Mouse (Mus musculus) gonadal fat pad, adult 2 months (tissue): ENCODE results near the gene Prdm5. TPM values are rescaled to one million over a fixed set of nuclear protein-coding genes. Genes with fewer than 3 reads are reported as not detected.

Experiments
- DNase-seq: peaks from one replicate; pipeline ENCODE4 v3.0.0-alpha.2; 2012; ENCODE audit warnings: low read depth
- polyA plus RNA-seq: library from polyadenylated mRNA; depleted of rRNA; stranded (reverse); fragments of >200 nt; gene quantifications from 2 replicates; pipeline ENCODE4 v1.2.3, GENCODE M21; 2012; rRNA removed

The Prdm5 gene
- polyA plus RNA-seq: 1.8 and 2.0 TPM in 2 replicates

DNA sequence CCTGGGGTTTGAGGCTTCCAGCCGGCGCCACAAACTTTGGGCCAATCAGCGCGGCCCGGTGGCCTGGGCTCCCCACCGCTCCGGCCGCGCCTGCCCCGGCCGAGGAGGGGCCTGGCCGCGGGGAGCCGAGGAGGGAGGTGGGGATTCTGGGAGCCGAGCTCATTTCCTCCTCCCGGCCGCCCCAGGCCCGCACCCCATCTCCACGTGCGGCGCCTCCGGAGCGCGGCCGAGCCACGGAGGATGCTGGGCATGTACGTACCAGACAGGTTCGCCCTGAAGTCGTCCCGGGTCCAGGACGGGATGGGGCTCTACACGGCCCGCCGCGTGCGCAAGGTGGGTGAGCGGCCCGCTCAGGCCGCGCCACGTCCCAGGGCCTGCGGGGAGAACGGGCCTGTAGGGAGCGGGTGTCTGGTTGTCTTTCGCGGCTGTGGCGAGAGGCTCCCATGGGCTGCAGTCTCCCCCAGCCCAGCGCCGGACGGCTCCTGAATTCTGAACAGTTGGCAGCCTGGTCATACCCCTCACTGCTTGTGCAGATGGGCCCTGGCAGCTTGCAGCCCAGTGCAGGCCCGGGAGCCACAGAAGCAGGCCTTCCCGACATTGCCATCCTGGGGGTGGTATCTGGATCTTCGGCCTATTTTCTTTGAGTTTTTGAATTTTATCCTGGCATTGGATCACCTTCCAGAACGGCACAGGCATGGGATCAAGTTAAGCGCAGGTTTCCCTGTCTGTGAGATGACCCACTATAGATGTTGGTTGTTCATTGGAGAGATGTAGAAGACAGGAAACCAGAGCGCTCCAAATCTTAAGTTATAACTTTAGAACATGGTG is at the start of gene Prdm5:
Gene Prdm5, plus strand, starts transcription at position 128 of the 828 bp plus-strand sequence.
- DNase-seq: no peak

DNA sequence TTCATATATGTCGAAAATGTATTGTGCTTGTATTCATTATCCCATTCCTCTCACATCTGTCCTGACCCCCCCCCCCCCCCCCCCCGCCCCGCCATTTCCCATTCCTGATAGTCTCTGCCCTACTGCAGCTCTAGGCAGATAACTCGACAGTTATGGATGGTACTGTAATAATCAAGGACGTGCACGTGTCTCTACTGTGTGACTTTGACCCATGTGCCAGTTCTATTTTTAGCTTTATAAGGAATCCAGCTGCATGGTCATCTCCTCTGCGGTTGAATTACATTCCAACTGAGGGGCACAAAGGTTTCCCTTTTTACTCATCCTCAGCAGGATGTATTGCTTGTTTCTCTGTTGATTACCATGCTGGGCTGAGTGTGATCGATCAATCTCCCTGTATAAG is 39.3 kb upstream of the Prdm5 start:
- DNase-seq: no peak

DNA sequence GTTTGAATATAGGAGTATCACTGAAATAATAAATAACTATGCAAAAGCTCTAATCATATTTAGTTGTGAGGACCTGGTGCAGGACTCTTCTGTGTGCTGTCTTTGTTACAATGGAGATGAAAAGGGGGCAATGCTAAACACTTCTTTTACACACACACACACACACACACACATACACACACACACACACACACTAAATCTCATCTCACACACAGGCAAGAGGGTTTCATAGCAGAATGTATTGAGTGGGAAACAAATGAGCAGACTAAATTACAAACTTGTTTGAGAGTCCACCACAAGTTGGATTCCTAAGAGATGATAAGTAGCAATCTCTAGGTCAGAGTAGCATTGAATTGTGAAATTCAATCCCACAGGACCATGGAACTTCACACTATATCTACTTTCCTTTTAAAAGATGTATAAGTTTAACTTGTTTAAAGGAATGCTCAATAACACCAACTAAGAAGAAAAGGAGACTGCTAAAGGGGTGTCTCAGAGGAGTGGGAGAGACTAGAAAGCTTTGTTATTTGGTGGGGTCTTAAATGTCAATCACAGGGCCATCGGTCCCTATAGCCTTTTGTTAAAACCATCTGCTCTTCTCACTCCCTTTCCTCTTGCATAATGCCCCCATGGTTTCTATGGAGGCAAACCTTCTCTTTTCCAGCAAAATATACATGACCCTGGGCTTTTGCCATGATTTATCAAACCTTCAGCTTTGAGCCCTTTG is 35.5 kb upstream of the Prdm5 start:
- no peak for DNase-seq

DNA sequence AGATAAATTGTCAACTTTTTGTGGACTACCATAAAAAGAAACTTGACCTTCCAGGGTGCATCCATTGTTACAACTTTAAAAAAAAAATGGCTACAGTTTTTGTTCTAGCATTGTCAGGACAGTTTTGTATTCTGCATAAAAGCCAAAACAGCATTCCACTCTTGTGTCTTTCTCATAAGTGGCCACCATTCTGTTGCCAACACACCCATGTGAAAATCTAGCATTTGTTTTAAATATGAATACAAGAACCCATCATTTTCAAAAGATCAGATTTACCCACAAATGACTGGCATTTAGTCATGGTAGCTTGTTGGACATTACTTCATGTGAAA is 35.0 kb upstream of the Prdm5 start:
- DNase-seq: no peak

DNA sequence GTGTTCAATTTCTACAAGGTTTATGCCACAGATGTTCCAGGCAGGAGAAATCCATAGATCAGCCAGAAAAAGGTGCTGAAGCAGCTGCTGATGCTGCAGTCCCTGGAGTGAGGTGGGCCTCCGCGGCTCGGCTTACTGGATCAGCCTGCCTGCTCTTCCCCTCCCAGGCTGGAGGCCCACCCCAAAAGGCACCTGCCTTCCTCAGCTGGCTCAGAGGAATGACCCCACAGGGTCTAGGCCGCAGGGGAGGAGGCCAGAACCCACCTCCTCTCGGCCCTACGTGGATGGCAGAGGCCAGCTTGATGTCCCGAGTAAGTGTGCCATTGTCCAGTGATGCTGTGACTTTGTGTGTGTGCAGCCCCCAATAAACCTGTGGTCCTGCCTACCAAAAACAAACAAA is 20.6 kb upstream of the Prdm5 start:
- DNase-seq: no peak

DNA sequence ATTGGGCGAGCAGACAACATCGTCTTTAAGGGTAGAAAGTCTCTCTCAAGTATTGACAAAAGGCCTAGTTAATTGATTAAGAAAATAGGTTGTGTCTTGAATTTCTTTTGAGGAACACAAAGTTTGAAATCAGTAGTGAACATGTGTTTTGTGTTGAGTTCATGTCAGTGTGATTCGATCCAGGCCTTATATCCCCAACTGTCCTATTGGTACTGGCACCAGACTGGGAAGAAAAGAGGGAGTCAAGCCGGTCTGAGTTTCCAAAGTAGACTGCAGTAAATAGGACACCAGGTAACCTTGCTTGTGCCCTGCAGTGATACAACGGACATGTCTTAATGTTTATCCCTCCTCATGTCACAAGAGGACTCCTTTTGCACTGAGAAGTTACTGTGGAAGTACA is 19.6 kb upstream of the Prdm5 start:
- no peak for DNase-seq

DNA sequence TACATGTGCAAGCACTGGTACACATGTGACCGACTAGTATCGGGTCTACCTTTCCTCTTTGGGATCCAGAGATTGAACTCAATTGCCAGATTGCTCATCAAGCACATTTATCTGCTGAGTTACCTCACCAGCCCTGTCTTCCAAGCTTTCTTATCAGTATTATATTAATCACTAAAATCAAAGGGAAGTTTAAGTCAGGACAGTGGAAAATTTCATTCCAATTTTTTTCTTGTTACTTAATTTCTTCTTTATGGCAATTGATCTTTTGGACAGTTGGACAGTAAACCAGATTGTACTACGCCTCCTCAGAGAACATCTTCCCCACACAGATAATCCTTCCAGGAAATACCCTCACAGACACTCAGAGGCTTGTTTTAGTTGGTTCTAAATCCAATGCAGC is 18.7 kb upstream of the Prdm5 start:
- DNase-seq: no peak

DNA sequence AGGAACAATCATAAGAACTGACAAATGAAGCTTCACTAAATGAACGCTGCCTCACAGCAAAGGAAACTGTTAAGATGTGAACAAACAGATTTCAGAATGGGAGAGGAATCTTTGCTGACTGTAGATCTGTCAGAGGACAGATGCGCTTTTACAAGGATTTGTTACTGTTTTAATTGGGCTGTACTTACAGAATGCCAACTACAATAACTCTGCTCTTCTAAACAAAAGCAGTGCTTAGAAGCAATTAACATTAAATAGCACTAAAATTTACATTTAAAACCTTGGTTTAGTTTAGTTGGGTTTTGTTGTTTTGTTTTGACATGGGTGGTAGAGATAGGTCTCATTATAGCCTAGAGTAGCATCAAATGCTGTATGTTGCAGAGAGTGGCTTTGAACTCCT is 14.3 kb upstream of the Prdm5 start:
- DNase-seq: no peak

DNA sequence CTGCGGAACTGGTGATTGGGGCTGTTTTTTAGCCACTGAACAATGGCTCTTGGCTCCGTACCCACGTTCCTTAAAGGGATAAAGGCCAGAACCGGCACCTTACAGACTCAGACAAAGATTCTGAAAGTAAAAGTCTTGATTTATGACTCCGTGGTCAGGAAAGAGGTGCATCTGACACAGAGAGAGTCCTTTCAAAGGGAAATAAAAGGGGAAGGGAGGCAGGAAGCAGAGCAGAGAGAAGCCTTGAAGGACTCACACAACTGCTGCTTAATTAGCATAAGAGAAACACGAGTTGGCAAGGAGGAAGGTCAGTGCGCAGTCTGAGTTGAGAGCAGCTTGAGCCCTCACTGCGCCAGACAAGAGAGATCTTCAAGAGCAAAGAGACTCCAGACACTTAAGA is 13.7 kb upstream of the Prdm5 start:
- DNase-seq: no peak

DNA sequence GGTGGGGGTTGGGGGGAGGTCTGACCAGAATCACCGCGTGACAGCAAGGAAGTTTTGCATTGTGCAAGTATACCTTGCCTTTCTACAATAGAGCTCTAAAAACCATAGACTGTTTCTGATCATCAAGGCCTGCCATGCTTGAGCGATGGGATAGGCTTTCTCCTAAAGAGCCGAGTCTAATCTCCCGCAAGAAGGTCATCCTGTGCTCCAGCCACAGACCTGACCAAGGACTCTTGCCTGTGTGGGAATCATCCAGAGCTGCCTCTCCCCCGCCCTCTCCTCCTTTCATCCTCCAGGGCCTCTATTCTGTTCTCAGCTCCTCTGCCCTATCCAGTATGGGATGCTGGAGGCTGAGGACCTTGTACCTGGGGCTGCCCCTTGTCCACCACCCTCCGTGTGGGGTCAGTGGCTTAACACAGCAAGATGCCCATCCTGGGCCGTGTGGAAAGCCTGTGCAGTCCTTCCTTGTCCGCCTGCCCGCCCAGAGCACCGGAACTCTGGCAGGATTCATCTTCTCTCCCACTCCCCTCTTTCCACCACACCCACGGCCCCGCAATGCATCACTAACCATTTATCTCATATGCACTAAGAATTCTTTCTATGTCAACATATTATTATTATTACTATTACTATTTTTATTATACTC is 12.9 kb upstream of the Prdm5 start:
- DNase-seq: no peak

DNA sequence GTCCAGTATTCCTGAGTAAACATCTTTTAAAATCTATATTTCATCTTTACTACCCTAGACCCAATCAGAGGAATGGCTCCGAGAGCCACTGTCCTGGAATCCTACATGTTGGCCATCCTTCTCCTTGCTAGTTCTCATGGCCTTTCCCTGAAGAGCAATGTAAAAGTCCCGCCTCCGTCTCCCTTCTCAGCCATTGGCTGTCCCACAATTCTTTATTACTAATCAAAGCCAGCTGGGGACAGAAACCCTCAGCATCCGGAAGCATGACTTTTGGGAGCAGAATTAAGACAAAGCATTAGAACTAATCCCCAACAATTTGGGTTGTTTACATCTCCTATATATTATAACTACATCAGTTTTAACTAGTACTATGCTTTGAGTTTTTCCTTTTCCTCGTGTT is 10.9 kb upstream of the Prdm5 start:
- no peak for DNase-seq

DNA sequence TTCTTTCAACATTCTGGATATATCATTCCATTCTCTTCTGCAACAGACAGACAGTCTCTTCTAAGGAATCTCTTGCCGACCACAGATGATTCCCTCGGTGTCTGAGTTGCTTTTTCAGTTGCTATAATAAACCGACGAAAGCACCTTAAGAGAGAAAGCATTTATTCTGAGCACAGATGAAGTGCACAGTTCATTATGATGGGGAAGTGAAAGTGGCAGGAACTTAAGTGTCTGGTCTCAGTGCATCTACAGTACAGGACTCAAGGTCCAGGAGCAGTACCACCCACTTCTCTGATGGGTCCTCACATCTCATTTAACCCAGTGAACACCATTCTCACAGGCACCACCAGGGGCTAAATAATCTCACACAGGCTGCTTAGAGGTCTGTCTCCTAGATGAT is 5.2 kb upstream of the Prdm5 start:
- DNase-seq: no peak

DNA sequence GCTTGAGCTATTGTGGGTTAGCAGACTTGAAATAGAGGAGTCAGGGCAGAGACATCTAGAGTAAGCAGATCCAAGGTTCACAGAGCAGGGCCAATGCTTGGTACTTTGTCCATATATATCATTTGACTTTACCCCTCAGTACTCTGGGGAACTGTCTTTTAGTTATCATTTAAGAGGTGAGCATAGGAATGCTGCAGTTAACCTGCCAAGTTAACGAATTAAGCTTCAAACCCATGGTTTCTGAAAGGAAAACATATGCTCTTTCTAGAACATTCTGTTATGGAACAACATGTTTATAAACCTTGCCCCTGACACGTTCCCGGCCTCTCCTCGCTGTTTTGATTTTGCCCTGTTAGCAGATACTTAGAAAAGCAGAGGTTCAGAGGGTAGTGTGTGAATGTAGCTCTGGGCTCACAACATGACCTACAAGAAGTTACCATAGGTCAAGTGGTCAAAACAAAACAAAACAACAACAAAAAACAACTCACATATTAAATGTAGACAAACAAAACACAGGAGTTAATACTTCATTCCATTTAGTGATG is 973 bp downstream of the Prdm5 start:
- no peak for DNase-seq

DNA sequence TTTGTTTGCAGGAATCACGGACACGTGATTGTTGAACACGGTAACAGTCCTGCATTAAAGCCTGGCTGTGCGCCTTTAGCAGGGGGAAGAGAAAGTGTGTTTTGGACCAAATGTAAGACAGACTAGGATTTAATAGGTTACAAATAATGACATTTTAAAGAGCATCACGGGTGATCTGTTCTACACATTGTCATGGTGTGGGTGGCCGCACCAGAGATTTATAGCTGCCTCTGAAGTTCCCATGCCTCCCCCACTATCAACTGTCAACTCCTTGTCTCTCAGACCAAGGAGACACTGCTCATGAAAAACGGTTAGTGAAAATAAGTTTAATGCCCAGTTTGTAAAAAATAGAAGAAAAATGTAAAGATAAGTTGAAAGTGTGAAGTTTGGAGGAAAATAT is 2.7 kb downstream of the Prdm5 start:
- DNase-seq: no peak

DNA sequence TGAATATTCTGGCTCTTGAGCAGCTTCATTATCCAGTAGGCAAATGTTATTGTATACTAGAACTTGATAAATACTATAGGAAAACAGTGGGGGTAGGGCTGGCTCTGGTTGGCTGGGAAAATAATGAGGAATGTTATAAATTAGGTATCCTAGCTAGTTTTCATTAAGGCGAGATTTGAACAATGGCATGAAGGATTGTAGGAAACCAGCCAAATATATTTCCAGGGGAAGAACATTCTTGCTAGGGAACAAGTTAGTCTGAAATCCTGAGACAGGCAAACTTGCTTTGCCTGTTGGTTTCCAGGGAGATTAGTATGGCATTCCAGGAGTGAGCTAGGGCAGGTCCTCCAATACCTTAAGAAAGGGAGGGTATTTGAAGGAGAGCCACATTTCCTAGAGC is 4.9 kb downstream of the Prdm5 start:
- no peak for DNase-seq

DNA sequence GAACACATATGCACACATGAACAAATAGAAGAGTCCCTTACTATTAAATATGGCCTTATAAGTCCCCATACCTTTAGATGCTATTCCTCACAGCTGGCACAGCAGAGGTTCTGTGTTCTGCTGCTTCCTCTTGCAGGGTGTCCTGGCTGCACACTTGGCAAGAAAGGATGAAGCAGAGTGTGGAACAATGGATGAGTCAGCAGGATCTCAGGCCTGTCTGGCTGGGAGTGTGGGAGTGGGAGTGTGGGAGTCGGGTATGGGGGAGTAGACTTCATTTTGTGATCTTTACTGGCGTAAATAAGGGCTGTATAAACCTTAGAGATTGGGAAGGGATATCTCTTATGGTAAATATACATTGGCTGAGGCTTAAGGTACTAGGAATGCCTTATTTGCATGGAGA is 14.1 kb downstream of the Prdm5 start:
- DNase-seq: no peak

DNA sequence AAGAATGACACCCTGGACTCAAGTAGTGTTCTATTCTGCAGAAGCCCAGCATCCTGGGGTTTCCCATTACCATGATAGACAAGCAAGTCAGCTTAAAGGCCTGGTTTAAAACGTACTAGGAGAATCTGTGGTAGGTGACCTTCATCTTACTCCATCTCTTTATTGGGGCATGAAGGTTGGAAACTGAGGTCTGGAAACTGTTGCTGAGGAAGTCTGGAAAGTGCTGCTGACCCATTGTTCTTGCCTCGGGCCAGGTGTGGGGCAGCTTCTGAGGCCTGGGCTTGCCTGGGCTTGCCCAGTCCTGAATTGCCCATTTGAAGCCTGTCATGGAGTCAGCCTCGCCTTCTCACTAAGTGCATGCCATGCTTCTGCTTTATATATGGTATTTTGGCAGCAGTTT is 17.8 kb downstream of the Prdm5 start:
- no peak for DNase-seq

DNA sequence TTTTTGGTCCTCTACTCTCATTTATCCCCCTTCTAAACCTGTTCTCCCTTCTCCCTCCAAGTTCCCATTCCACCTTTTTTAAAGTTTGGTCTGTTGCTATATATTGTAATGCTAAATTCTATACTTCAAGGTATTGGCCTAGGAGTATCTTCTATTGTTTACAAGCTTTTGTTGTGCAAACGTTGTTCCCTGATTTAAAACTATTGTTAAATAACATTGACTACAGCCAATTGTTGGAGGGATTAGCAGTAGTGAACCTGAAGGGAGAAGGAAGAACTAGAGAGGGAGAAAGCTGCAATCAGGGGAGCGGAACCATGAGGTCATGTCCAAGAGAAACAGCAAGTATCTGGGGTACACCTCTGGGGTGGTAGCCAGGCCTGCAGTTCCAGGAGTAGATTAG is 18.5 kb downstream of the Prdm5 start:
- no peak for DNase-seq

DNA sequence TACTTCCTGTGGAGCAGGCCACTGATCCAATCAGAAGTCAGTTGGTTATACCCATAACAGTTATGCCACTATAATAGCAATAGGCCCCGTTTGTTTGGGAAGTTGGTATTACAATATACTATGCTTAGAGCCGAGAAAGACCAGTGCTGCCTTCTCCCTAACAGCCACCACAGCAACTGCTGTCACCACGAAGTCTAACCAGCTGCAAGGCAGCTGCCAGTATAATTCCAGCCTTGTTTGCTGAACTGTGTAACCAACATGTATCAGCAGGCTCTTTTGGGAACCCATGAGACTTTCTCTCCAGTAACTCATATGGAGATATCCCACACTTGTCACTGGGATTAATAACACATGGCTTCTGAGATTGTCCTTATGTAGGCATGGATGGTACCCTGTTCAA is 19.6 kb downstream of the Prdm5 start:
- no peak for DNase-seq

DNA sequence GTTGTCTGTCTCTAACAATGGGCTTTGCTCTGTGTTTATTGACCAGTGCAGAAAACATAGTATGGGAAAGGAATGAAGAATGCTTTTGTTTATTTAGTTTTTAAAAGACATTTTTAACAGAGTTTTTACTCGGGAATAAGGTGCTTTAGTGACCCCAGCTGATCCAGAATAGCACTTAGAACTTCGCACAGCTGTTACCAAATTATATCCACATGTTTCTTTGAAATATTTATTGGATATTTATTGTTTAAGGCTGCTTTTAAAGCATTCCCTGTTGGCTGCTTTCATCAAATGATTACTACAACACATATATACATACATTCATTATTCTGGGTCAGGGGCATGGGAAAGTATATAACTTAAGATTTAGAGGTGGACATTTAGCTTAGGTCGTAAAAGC is 32.9 kb downstream of the Prdm5 start:
- no peak for DNase-seq

DNA sequence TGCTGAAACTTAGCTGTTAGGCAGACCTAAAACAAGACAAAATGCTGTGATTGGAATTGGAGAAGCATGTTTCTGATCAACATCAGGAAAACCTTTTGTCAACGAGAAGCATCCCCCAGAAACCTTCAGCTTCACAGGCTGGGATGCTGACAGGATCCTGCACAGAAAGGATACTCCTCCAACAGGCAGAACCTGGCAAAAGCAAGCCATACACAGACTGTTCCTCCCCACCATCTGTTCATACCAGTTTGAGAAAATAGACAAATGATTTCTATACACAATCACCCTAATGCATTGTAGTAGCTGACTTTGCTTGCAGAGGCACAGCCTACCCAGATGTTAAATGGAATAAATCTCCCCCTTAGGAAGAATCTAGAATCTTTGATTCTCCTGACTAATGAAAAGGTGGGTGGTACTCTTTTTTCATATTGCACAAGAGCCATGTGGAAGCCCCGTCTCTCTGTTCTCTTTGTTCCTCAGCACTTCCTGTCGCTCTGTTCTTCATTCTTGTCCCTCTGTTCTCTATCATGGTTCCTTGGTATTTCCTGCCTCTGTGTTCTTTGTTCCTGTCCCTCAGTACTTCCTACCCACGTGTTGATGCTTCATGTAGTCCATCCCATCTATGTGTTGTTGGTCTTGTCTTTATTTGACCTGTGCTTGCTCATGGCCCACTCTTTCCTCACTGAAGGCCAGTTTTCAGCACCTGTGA is 39.4 kb downstream of the Prdm5 start:
- DNase-seq: no peak

DNA sequence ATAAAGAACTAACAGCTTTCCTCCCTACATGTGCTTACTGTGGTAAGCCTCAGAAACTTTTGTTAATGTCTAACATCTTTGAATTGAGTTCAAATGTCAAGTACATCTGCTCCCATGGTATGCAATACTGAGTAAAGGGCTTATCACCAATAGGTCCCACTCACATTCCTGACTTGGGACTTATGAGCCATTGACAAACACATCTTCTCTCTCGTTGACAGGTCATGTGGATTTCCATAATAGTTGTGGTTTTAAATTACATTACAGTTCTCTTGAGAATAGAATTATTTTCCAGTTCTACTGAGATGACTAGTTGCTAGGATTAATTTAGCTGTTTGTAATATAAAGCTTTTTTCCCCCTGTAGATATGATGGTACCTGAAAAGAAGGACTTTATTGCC is 49.9 kb downstream of the Prdm5 start:
- DNase-seq: no peak
